Mouse (Mus musculus): ENCODE measurements around the gene Tspan10. TPM values are rescaled to one million over a fixed set of nuclear protein-coding genes. Genes with fewer than 3 reads are reported as not detected.

Gene Tspan10
- polyA plus RNA-seq, 1 experiment = 1.1 TPM

GRCm38 (mm10) chr11:120453306-120453705 is 10.9 kb downstream of the Tspan10 start, which contains the start of gene Pde6g:
TSS of gene Pde6g (minus strand) at chr11:120453500.
- 93% methylated on average over 4 of the region's 4 CpGs for WGBS
- DNase-seq (ENCODE audit: low read depth, low spot score) = no peak

GRCm38 (mm10) chr11:120454965-120455364 is 12.5 kb downstream of the Tspan10 start:
- DNase-seq (ENCODE audit: low read depth, low spot score) = no peak
- 97% methylated on average over 4 of the region's 4 CpGs for WGBS

- 87% methylated on average over 7 of the region's 7 CpGs for WGBS
- no peak for DNase-seq (ENCODE audit: low read depth, low spot score)
Measured at GRCm38 (mm10) chr11:120455413-120455812, 13.0 kb downstream of the Tspan10 start.

GRCm38 (mm10) chr11:120457370-120457769 is 14.9 kb downstream of the Tspan10 start:
- WGBS = 11% methylated on average over 14 of the region's 14 CpGs
- DNase-seq (ENCODE audit: low read depth, low spot score) = no peak

DNA sequence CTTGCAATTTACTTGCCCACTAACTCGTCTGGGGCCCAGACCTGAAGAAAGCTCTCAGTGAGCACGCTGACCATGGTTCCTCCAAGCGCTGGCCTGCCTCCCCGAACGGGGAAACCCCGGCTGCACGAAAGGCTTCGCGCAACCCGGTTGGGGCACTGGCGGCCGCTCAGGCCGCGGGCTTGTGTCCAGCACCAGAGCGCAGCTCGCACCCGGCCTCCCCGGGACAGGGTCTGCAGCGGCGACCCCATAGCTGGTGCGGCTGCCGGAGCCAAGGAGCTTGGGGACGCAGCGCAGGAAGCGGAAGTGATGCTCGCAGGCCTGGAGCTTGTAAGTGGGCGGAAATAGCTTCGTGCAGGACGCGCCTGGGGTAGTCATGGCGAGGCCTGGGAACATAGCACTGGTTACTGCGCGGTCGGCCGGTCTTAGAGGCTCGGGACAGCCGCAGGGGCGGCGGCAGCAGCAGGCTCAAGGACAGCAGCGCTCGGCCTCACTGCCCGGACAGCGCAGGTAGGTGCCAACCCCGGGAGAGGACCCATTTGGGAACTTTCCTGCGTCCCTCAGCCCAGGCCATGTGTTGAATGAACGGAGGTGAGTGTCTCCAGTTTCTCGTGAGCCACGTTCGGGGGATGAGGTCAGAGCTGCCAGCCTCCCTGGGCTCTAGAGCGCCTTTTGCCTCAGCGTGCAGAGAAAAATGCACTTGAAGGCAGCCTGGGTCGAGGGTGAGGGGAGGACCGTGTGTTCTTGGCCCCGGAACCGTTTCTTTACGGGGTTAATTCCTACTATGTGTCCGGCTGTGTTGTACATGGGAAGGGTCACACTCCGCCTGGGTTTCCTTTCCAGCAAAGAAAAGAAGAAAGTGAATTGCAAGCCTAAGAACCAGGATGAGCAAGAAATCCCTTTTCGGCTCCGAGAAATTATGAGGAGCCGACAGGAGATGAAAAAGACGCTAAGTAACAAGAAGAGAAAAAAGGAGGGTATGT is 15.6 kb downstream of the Tspan10 start, which contains the start of the genes Oxld1 and Ccdc137:
Gene Oxld1, minus strand, starts transcription at position 297 of the 980 bp plus-strand sequence.
Gene Ccdc137, plus strand, starts transcription at position 344 of the 980 bp plus-strand sequence.
- 2% methylated on average over 62 of the region's 62 CpGs for WGBS
- DNase-seq (ENCODE audit: low read depth, low spot score) = peak; percentile 67

- WGBS = 45% methylated on average over 6 of the region's 6 CpGs
- DNase-seq (ENCODE audit: low read depth, low spot score) = no peak
Measured at GRCm38 (mm10) chr11:120458847-120459597, 16.6 kb downstream of the Tspan10 start.

DNA sequence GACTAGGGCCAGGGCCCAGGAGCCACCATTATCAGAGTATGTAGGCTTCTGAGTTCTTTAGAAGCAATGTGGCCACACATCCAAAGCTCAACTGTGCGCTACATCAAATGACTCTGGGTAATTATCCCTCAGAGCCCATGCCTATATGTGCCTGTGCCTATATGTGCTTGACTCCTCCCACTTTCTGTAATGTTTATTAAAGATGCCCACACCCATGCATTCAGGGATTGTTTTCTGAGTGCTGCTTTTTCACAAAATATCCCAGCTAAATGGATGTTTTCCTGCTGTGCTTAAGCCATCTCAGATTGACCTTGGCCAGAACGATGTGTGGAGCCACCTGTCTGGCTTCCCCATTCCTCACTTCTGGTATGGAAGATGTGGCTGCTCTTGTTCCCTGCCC is 21.1 kb downstream of the Tspan10 start:
- no peak for DNase-seq (ENCODE audit: low read depth, low spot score)

GRCm38 (mm10) chr11:120464365-120464764 is 21.9 kb downstream of the Tspan10 start:
- WGBS = 87% methylated on average over 5 of the region's 5 CpGs
- no peak for DNase-seq (ENCODE audit: low read depth, low spot score)

More for the DNA sequence above, 21.1 kb downstream of the Tspan10 start:
- WGBS = 86% methylated on average over 2 of the region's 2 CpGs

DNA sequence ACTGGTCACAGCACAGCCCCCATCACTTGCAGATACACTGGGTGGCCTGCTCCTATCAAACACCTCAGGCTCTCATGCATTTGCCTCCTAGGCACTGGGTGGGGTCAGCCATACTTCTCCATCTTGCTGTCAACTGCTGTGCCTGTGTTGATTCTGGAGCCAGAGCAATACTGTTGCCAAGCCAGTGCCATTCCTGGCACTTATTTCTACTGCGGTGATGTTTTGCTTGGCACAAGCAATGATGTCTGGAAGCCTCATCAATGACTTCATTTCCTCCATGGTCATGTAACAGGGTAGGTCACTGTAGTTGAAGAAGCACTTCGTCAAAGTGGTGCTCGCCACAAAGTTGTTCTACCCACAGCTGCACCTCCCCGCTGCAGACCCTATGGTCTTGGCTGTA is 23.1 kb downstream of the Tspan10 start:
- WGBS = 81% methylated on average over 4 of the region's 4 CpGs
- no peak for DNase-seq (ENCODE audit: low read depth, low spot score)

- DNase-seq (ENCODE audit: low read depth, low spot score) = peak; percentile 97
- under 1% methylated on average over 54 of the region's 54 CpGs for WGBS
Measured at GRCm38 (mm10) chr11:120467051-120467735, 24.7 kb downstream of the Tspan10 start, which contains the start of gene Arl16. TSS of gene Arl16 (minus strand) at chr11:120467607.

GRCm38 (mm10) chr11:120467736-120468092 is 25.3 kb downstream of the Tspan10 start:
- DNase-seq (ENCODE audit: low read depth, low spot score) = no peak
- under 1% methylated on average over 33 of the region's 33 CpGs for whole genome bisulfite sequencing

- no peak for DNase-seq (ENCODE audit: low read depth, low spot score)
- WGBS = 92% methylated on average over 6 of the region's 6 CpGs
Measured at GRCm38 (mm10) chr11:120472052-120472451, 29.6 kb downstream of the Tspan10 start.

GRCm38 (mm10) chr11:120483448-120483934 is 41.0 kb downstream of the Tspan10 start:
- 81% methylated on average over 7 of the region's 7 CpGs for WGBS
- DNase-seq (ENCODE audit: low read depth, low spot score) = no peak

DNA sequence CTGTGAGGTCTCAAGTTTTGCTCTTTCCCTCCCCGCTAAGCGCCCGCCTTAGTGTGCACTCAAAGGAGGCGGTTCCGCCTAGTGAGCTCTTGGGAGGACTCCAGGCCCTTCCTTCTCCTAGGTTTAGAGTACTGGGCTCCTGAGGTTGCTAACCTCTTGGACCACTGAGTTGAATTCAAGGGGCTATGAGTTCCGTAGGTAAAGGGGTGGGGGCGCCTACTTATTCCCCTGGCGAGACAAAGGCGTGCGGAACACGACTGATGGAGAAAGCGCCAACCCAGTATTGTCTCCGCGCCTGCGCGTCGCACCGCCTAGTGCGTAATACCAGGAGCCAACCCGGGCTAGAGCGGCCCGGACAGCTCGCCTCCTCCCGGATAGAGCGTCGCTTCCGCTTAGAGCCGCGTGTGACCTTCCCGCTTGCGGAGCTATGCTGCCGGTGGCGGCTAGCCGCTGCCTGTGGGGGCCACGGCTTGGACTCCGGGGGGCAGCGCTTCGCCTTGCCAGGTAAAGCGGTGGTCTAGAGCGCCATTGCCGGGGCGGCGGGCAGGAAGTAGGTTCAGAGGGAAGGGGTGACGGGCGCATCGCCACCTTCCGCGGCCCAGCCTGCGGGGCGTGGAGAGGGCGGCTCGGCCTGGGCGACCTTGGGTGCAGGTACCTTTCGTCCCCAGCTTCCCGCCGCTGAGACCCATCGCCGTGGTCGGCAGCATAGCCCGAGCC is 42.0 kb downstream of the Tspan10 start, which contains the start of gene Mrpl12:
Gene Mrpl12, plus strand, starts transcription at position 349 of the 717 bp plus-strand sequence.
- DNase-seq (ENCODE audit: low read depth, low spot score) = peak; percentile 82
- WGBS = under 1% methylated on average over 60 of the region's 60 CpGs

GRCm38 (mm10) chr11:120485251-120485650 is 42.8 kb downstream of the Tspan10 start:
- no peak for DNase-seq (ENCODE audit: low read depth, low spot score)

DNA sequence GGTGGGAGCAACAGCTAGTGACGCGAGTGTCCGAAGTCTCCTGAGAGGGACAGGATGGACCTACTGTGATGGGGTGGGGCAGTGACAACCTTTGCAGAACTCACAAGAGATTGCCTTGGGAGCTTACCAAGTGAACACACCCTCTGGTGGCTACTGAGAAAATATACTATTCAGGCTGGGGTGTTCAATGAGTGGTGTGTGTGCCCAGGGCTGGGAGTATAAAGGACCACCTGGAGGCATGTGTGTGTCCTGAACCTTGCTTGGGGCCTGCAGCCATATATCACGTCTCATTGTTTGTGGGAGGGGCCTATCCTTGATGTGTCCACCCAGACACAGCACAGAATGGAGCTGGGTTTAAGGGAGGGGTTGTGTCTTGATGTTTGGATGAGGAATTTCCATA is 46.1 kb downstream of the Tspan10 start:
- 39% methylated on average over 4 of the region's 4 CpGs for WGBS

More at GRCm38 (mm10) chr11:120485251-120485650, 42.8 kb downstream of the Tspan10 start:
- WGBS = 5% methylated on average over 10 of the region's 10 CpGs

DNA sequence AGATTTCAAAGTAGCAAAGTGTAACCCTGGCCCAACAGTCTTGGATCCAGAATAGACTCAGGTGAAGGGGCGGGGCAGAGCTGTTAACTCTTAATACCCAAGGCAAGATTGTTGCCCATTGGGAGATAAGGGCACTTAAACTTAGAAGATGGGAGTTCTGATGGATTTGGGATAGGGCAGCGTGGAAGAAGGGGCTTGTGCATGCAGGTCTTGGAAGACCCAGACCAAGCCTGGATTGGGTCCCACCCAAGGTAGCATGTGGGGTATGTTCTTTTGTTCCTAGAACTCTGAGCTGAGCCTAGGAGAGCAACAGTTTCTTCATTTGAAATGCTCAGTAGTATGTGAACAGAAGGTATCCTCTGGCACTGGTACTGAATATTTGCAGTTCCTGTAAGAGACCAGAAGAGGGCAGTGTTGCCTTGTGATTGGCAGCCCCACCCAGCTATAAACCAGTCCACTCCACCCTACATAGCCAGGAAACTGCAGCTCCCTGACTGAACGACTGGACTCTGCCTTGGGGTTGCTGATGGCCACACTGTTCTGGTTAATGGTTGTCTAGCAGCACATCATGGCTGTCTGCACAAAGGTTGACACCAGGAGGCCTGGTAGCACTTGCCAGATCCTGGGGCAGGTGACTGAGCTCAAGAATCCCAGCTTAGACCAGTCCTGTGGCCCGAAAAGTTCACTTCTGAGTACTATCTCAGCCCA is 46.8 kb downstream of the Tspan10 start:
- DNase-seq (ENCODE audit: low read depth, low spot score) = peak; percentile 94
- 36% methylated on average over 4 of the region's 4 CpGs for WGBS

More for the DNA sequence above, 46.1 kb downstream of the Tspan10 start:
- DNase-seq (ENCODE audit: low read depth, low spot score) = no peak
